Mouse (Mus musculus) CH12.LX (cell line): ENCODE measurements around the gene Tnip3. TPM values are rescaled to one million over a fixed set of nuclear protein-coding genes. Genes with fewer than 3 reads are reported as not detected.

Source experiments
- DNase-seq: peaks from one replicate; pipeline ENCODE4 v3.0.0-alpha.2; 2013; ENCODE audit errors: extremely low read depth
- H3K27ac ChIP-seq: 2 replicates; pipeline ENCODE4 v1.5.1; 2012; ENCODE audit warnings: low read depth, mild to moderate bottlenecking, control low read depth, moderate library complexity; ENCODE audit not compliant: insufficient read depth
- H3K27me3 ChIP-seq: replicated peaks from 2 replicates; pipeline ENCODE3; 2012; ENCODE audit warnings: inconsistent platforms
- H3K36me3 ChIP-seq, 2 experiments: replicated peaks in 1 of 2; 2 replicates each; pipeline versions ENCODE3 to v1.6.1; 2012; ENCODE audit warnings: inconsistent platforms in 1 of 2, low read length in 1 of 2, mild to moderate bottlenecking in 1 of 2, mixed read lengths in 1 of 2, moderate library complexity in 1 of 2; ENCODE audit not compliant: control insufficient read depth in 1 of 2, insufficient read depth in 1 of 2
- H3K4me1 ChIP-seq, 2 experiments: 2 replicates each; pipeline ENCODE4 v1.6.1; 2012; ENCODE audit warnings: inconsistent platforms in 1 of 2, moderate library complexity in 1 of 2; ENCODE audit not compliant: insufficient read depth in 2 of 2, control insufficient read depth in 1 of 2
- H3K4me2 ChIP-seq: 2 replicates; pipeline ENCODE4 v1.6.1; 2012; ENCODE audit warnings: low read depth, mild to moderate bottlenecking, control low read depth; ENCODE audit not compliant: poor library complexity, insufficient read depth, severe bottlenecking
- H3K4me3 ChIP-seq, 3 experiments: fragments of 150-350 bp in 1 of 3; sonication (generic) in 1 of 3; replicated peaks in 1 of 3; 2 replicates each; pipeline versions ENCODE3 to v1.5.1; 2011 to 2012; ENCODE audit warnings: low read depth in 2 of 3, low read length in 2 of 3, mild to moderate bottlenecking in 2 of 3, moderate library complexity in 2 of 3, control low read depth in 1 of 3, improper control_type of control experiment in 1 of 3, inconsistent platforms in 1 of 3, mixed read lengths in 1 of 3; ENCODE audit not compliant: poor library complexity in 1 of 3
- H3K79me2 ChIP-seq: replicated peaks from 2 replicates; pipeline ENCODE4 v1.6.1; 2012; ENCODE audit warnings: mild to moderate bottlenecking, moderate library complexity; ENCODE audit not compliant: control insufficient read depth, poor library complexity, insufficient read depth, severe bottlenecking; ENCODE audit errors: extremely low read depth
- H3K9ac ChIP-seq: 2 replicates; pipeline ENCODE4 v1.6.1; 2012; ENCODE audit warnings: low read depth, mild to moderate bottlenecking, control low read depth, moderate library complexity; ENCODE audit not compliant: insufficient read depth
- H3K9me3 ChIP-seq: replicated peaks from 2 replicates; pipeline ENCODE3; 2012; ENCODE audit warnings: low read length, inconsistent platforms, mixed read lengths
- BHLHE40 ChIP-seq: IDR thresholded peaks from 2 replicates; pipeline ENCODE4 v1.6.1; 2011; ENCODE audit warnings: mild to moderate bottlenecking, low read depth, low read length, improper control_type of control experiment
- CHD1 ChIP-seq: IDR thresholded peaks from 2 replicates; pipeline ENCODE4 v1.6.1; 2012; ENCODE audit warnings: low read depth, low read length, improper control_type of control experiment, inconsistent platforms
- CHD2 ChIP-seq: IDR thresholded peaks from 2 replicates; pipeline ENCODE4 v1.6.1; 2011; ENCODE audit warnings: low read length, improper control_type of control experiment
- EP300 ChIP-seq: IDR thresholded peaks from 2 replicates; pipeline ENCODE4 v1.6.1; 2011; ENCODE audit warnings: low read length, improper control_type of control experiment
- ETS1 ChIP-seq: conservative IDR thresholded peaks from 2 replicates; pipeline ENCODE4 v1.6.1; 2012; ENCODE audit warnings: low read depth, mild to moderate bottlenecking, inconsistent platforms, low read length, improper control_type of control experiment, moderate library complexity
- IRF4 ChIP-seq: IDR thresholded peaks from 2 replicates; pipeline ENCODE4 v1.6.1; 2014; ENCODE audit warnings: low read depth, mild to moderate bottlenecking, inconsistent platforms, low read length, improper control_type of control experiment
- JUN ChIP-seq: IDR thresholded peaks from 2 replicates; pipeline ENCODE4 v1.6.1; 2011; ENCODE audit warnings: low read depth, mild to moderate bottlenecking, low read length, improper control_type of control experiment, moderate library complexity; ENCODE audit not compliant: insufficient read depth
- JUND ChIP-seq: conservative IDR thresholded peaks from 2 replicates; pipeline ENCODE4 v1.6.1; 2011; ENCODE audit warnings: low read depth, low read length, improper control_type of control experiment
- MAFK ChIP-seq: IDR thresholded peaks from 2 replicates; pipeline ENCODE4 v1.6.1; 2011; ENCODE audit warnings: low read length, improper control_type of control experiment; ENCODE audit not compliant: insufficient replicate concordance
- MAZ ChIP-seq: IDR thresholded peaks from 2 replicates; pipeline ENCODE4 v1.6.1; 2012; ENCODE audit warnings: low read depth, mild to moderate bottlenecking, inconsistent platforms, low read length, improper control_type of control experiment, moderate library complexity
- MEF2A ChIP-seq: IDR thresholded peaks from 2 replicates; pipeline ENCODE4 v1.6.1; 2014; ENCODE audit warnings: low read depth, mild to moderate bottlenecking, inconsistent platforms, low read length, improper control_type of control experiment, borderline replicate concordance
- MXI1 ChIP-seq: IDR thresholded peaks from 2 replicates; pipeline ENCODE4 v1.6.1; 2011; ENCODE audit warnings: mild to moderate bottlenecking, low read depth, low read length, improper control_type of control experiment
- NELFE ChIP-seq: IDR thresholded peaks from 2 replicates; pipeline ENCODE4 v1.6.1; 2011; ENCODE audit warnings: low read depth, low read length, improper control_type of control experiment
- PAX5 ChIP-seq: IDR thresholded peaks from 2 replicates; pipeline ENCODE4 v1.6.1; 2012; ENCODE audit warnings: low read length, inconsistent platforms, mixed read lengths
- POLR2A ChIP-seq: IDR thresholded peaks from 2 replicates; pipeline ENCODE4 v1.6.1; 2011; ENCODE audit warnings: low read depth, mild to moderate bottlenecking, improper control_type of control experiment, low read length
- POLR2AphosphoS2 ChIP-seq: IDR thresholded peaks from 2 replicates; pipeline ENCODE4 v1.6.1; 2011; ENCODE audit warnings: low read depth, low read length, improper control_type of control experiment
- RAD21 ChIP-seq: IDR thresholded peaks from 2 replicates; pipeline ENCODE4 v1.6.1; 2011; ENCODE audit warnings: low read depth, mild to moderate bottlenecking, low read length, improper control_type of control experiment, moderate library complexity
- RCOR1 ChIP-seq: conservative IDR thresholded peaks from 2 replicates; pipeline ENCODE4 v1.6.1; 2012; ENCODE audit warnings: low read depth, mild to moderate bottlenecking, inconsistent platforms, low read length, improper control_type of control experiment
- SIN3A ChIP-seq: IDR thresholded peaks from 2 replicates; pipeline ENCODE4 v1.6.1; 2012; ENCODE audit warnings: low read length, improper control_type of control experiment, inconsistent platforms
- SMC3 ChIP-seq: IDR thresholded peaks from 2 replicates; pipeline ENCODE4 v1.6.1; 2011; ENCODE audit warnings: low read depth, low read length, improper control_type of control experiment
- TBP ChIP-seq: conservative IDR thresholded peaks from 2 replicates; pipeline ENCODE4 v1.6.1; 2011; ENCODE audit warnings: low read depth, low read length, improper control_type of control experiment
- TCF12 ChIP-seq: IDR thresholded peaks from 2 replicates; pipeline ENCODE4 v1.6.1; 2014; ENCODE audit warnings: low read depth, mild to moderate bottlenecking, inconsistent platforms, low read length, improper control_type of control experiment
- UBTF ChIP-seq: IDR thresholded peaks from 2 replicates; pipeline ENCODE4 v1.6.1; 2012; ENCODE audit warnings: low read depth, mild to moderate bottlenecking, inconsistent platforms, low read length, improper control_type of control experiment, moderate library complexity
- USF2 ChIP-seq: conservative IDR thresholded peaks from 2 replicates; pipeline ENCODE4 v1.6.1; 2011; ENCODE audit warnings: low read depth, low read length, improper control_type of control experiment
- ZC3H11A ChIP-seq: IDR thresholded peaks from 2 replicates; pipeline ENCODE4 v1.6.1; 2012; ENCODE audit warnings: low read depth, mild to moderate bottlenecking, inconsistent platforms, low read length, improper control_type of control experiment
- ZMIZ1 ChIP-seq: IDR thresholded peaks from 2 replicates; pipeline ENCODE4 v1.6.1; 2012; ENCODE audit warnings: low read depth, mild to moderate bottlenecking, inconsistent platforms, low read length, improper control_type of control experiment
- ZNF384 ChIP-seq: IDR thresholded peaks from 2 replicates; pipeline ENCODE4 v1.6.1; 2012; ENCODE audit warnings: low read depth, low read length, improper control_type of control experiment, inconsistent platforms
- dilution Hi-C: fragments of 300-500 bp; cut with MboI; formaldehyde crosslinking; loops from 2 replicates; pipeline ENCODE4 v1.14.3; 2020; ENCODE audit warnings: low sequenced_read_pairs; ENCODE audit not compliant: extremely low pct_unique_long_range_greater_than_20kb, extremely low pct_ligation_motif_present
- in situ Hi-C: fragments of 300-500 bp; cut with MboI; formaldehyde crosslinking; loops from 3 replicates; pipeline ENCODE4 v1.14.3; 2019; ENCODE audit warnings: low sequenced_read_pairs, low pct_ligation_motif_present, low pct_unique_long_range_greater_than_20kb, mixed read lengths
- polyA plus RNA-seq: library from polyadenylated mRNA; unstranded; fragments of >175 nt; gene quantifications from 2 replicates; pipeline ENCODE4 v1.2.1, GENCODE M21; 2012; ENCODE audit warnings: low read depth; ENCODE audit not compliant: insufficient read length
- total RNA-seq, 2 experiments: library from RNA; depleted of rRNA; stranded (reverse); fragments of 300-350 nt in 1 of 2; fragments of >200 nt in 1 of 2; gene quantifications; 2 replicates each; pipeline ENCODE4 v1.2.3; 2012 to 2014

Gene Tnip3
- total and polyA plus RNA-seq, 3 experiments = 1.4 to 2.5 (median 2.5) TPM

DNA sequence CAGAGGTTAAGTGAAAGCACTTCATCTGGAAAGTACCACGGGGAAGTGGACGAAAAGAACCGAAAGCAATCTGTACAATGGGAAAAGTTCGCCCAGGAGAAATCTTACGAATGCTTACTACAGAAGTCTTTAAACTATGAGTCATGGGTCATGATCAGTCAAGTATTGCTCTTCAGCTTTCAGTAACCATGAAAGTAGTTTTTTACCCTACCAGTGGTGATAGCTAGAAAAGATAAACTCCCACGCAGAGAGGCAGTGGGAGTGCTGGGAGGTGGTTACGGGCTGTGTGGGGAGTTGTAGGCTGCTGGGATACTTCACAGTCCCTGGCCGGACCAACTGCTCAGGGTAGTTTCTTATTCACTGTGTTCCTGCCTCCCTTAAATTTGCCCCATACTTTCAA is 8.4 kb upstream of the Tnip3 start:
- in situ Hi-C loops = no loop called here
- Histone ChIP-seq H3K4me2 (peak overlapping the region; percentile 48), H3K79me2 (no peaks in the 10 kb centered on the region), H3K36me3 (no peaks in the 10 kb centered on the region), H3K9me3 (no peaks in the 10 kb centered on the region), H3K4me1 (peaks cover 17 to 34% of the 10 kb centered on the region in 2 experiments), H3K27me3 (no peaks in the 10 kb centered on the region), H3K9ac (peak overlapping the region; percentile 51), H3K27ac (peak overlapping the region; percentile 38), H3K4me3 (no peak overlapping the region)
- no peak for DNase-seq
- dilution Hi-C loops = no loop called here
- TF ChIP-seq MEF2A (no peak), ETS1 (peak; percentile 42; the same call in 1 of the 2 replicates), BHLHE40 (0 out of 2 replicates have a peak, but pooled peaks have one; percentile 26), SIN3A (peak; percentile 65), MAFK (no peak), MXI1 (peak; percentile 48; the same call in 1 of the 2 replicates), JUN (peak; percentile 24; the same call in 1 of the 2 replicates), NELFE (no peak), POLR2A (no peak), TCF12 (peak; percentile 52; the same call in 1 of the 2 replicates), ZC3H11A (no peak), EP300 (peak; percentile 83), JUND (peak; percentile 47; the same call in 1 of the 2 replicates), ZNF384 (no peak), PAX5 (no peak), TBP (0 out of 2 replicates have a peak, but pooled peaks have one; percentile 36), POLR2AphosphoS2 (no peak), CHD1 (peak; percentile 88), RAD21 (no peak), MAZ (0 out of 2 replicates have a peak, but pooled peaks have one; percentile 35), SMC3 (no peak), USF2 (no peak), RCOR1 (peak; percentile 85), IRF4 (peak; percentile 76), CHD2 (no peak), ZMIZ1 (peak; percentile 41; the same call in 1 of the 2 replicates), UBTF (no peak)
